Mouse (Mus musculus) hindbrain, embryonic 13.5 days (tissue): ENCODE results near the gene Fcamr. TPM values are rescaled to one million over a fixed set of nuclear protein-coding genes. Genes with fewer than 3 reads are reported as not detected.

Experiments
- ATAC-seq: fragments of 200-750 bp; cut with Nextera tagmentation; 2 replicates; pipeline ENCODE4 v1.8.0; 2017; ENCODE audit warnings: moderate TSS enrichment; ENCODE audit not compliant: low FRiP score
- H3K27ac ChIP-seq: fragments of 300-500 bp; sonication (generic); 2 replicates; pipeline ENCODE4 v1.5.1; 2015; ENCODE audit warnings: inconsistent platforms, mild to moderate bottlenecking, moderate library complexity
- H3K27me3 ChIP-seq: fragments of 300-500 bp; sonication (generic); 2 replicates; pipeline ENCODE4 v1.6.1; 2015; ENCODE audit warnings: mild to moderate bottlenecking, inconsistent platforms
- H3K36me3 ChIP-seq: fragments of 300-500 bp; sonication (generic); 2 replicates; pipeline ENCODE4 v1.6.1; 2015; ENCODE audit warnings: mild to moderate bottlenecking, inconsistent platforms
- H3K4me1 ChIP-seq: fragments of 300-500 bp; sonication (generic); replicated peaks from 2 replicates; pipeline ENCODE4 v1.6.1; 2015; ENCODE audit warnings: inconsistent platforms
- H3K4me2 ChIP-seq: fragments of 300-500 bp; sonication (generic); 2 replicates; pipeline ENCODE4 v1.6.1; 2015; ENCODE audit warnings: inconsistent platforms, mild to moderate bottlenecking, moderate library complexity
- H3K4me3 ChIP-seq: fragments of 300-500 bp; sonication (generic); 2 replicates; pipeline ENCODE4 v1.5.1; 2015; ENCODE audit warnings: mild to moderate bottlenecking, inconsistent platforms
- H3K9ac ChIP-seq: fragments of 300-500 bp; sonication (generic); 2 replicates; pipeline ENCODE4 v1.6.1; 2015; ENCODE audit warnings: mild to moderate bottlenecking, inconsistent platforms
- H3K9me3 ChIP-seq: fragments of 300-500 bp; sonication (generic); 2 replicates; pipeline ENCODE4 v1.6.1; 2016; ENCODE audit warnings: inconsistent platforms
- WGBS: fragments of 180-500 bp; shearing (Covaris S2); methylation state at CpG from one replicate; pipeline ENCODE4 v1.1.7; 2015; 5-methylcytosine and 5-hydroxymethylcytosine counted together
- polyA plus RNA-seq: library from polyadenylated mRNA; unstranded; fragments of >200 nt; fragmentation: Nextera tagmentation; extraction: Ambion mirVana; gene quantifications from 2 replicates; pipeline ENCODE4 v1.2.1, GENCODE M21; 2015

The Fcamr gene
- not detected in 2 replicates for polyA plus RNA-seq

DNA sequence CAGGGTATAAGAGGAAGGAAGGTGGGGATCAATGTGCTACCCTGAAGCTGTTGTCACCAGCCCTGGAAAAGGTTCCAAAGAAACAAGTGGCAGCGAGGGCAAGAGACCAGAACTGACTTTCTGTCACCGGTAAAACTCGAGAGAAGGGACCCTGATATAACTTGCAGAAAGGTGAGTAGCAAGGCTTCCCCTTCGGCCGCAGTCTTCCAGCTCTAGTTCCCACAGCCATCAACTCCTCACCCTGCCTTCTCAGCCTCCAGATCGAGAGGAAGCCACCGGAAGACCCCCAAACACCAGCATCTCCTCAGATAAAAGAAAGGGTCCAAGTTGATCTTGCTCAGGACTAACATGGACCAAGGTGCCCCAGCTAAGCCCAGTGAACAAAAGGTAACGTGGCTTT, at the start of gene Fcamr:
Gene Fcamr, plus strand, starts transcription at position 301 of the 400 bp plus-strand sequence.
- 87% methylated on average over 8 of the region's 8 CpGs for WGBS
- no peaks in the 10 kb centered on the region for H3K27me3 ChIP-seq
- H3K36me3 ChIP-seq: no peaks in the 10 kb centered on the region
- H3K9ac ChIP-seq: no peak within 1 kb of the TSS
- no peaks in the 10 kb centered on the region for H3K4me1 ChIP-seq
- no peaks in the 10 kb centered on the region for H3K9me3 ChIP-seq
- H3K4me3 ChIP-seq: no peak within 1 kb of the TSS
- no peak within 1 kb of the TSS for H3K4me2 ChIP-seq
- ATAC-seq: no peak
- H3K27ac ChIP-seq: no peak within 1 kb of the TSS

DNA sequence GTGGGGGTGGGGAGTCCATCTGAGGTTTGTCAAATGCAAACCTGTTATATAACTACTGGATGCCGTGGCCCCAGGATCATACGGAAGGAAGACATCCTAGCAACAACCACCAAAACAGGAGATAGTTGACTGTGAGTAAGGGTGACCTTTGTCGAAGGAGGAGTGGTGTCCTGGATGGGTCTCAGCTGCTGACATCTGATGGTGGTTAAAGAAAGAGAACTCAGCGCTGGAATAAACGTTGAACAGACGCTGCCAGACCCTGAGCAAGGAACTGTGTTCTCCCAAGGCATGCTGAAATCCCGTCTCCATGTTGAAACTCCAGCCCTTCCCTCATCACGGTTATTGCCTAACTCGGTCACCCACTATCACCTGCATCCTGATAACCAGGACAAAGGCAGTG, 41.0 kb upstream of the Fcamr start:
- WGBS: 88% methylated on average over 9 of the region's 9 CpGs
- Histone ChIP-seq H3K27ac (no peak overlapping the region), H3K9ac (no peak overlapping the region), H3K36me3 (no peaks in the 10 kb centered on the region), H3K27me3 (no peaks in the 10 kb centered on the region), H3K4me1 (no peaks in the 10 kb centered on the region), H3K4me2 (no peak overlapping the region), H3K9me3 (no peaks in the 10 kb centered on the region), H3K4me3 (no peak overlapping the region)
- no peak for ATAC-seq

DNA sequence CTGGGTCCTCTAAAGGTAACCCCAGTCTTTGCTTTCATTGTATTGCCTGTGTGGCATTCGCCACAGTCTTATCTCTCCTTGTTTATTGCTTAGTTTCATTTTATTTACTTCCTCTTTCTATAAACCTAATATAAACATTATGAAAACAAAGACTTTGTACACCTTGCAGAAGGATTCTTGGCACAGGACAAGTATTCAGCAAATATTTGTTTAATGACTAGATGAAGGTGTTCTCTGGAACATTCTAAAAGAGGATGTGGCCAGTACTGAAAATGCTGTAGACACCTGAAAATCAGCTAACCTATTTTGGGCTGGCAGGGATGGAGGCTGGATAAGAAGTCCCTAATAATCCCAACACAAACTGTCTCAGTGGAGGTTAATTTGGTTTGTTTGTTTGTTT, 39.1 kb upstream of the Fcamr start:
- WGBS: 89% methylated on average over 1 of the region's 1 CpGs

DNA sequence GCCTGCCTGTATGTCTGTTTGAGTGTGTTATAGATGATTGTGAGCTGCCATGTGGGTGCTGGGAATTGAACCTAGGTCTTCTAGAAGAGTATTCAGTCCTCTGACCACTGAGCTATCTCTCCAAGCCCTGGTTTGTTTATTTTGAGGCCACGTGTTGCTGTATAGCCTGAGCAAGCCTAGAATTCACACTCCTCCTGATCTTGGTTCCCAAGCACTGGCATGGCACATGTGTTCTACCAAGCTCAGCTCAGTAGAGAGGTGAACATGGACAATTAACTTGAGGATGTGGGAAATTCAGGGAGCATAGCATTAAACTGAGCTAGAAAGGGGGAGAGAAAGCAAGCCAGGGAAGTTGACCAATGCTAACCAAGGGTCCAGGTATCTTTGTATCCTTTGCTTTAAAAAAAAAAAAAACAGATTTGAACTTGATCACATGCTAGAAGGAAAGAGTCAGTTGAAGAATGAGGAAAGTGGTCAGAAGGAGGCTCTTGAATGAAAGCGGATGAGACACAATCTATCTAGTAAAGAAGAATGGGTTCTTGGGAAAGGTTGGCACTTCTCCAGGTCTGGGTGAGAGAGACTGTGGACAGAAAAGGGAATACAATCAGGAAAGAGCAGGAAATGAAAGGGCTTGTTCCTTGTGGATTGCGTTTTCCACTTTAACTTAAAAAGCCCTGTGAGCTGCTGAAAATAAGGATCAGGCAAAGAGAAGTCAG, 38.5 kb upstream of the Fcamr start:
- H3K36me3 ChIP-seq: no peaks in the 10 kb centered on the region
- H3K4me3 ChIP-seq: no peak overlapping the region
- H3K9ac ChIP-seq: no peak overlapping the region
- no peak for ATAC-seq
- no peak overlapping the region for H3K27ac ChIP-seq
- WGBS: 88% methylated on average over 3 of the region's 3 CpGs
- no peak overlapping the region for H3K4me2 ChIP-seq
- no peaks in the 10 kb centered on the region for H3K9me3 ChIP-seq
- H3K27me3 ChIP-seq: no peaks in the 10 kb centered on the region
- no peaks in the 10 kb centered on the region for H3K4me1 ChIP-seq

More for the DNA sequence above, 39.1 kb upstream of the Fcamr start:
- Histone ChIP-seq H3K27ac (no peak overlapping the region), H3K36me3 (no peaks in the 10 kb centered on the region), H3K4me3 (no peak overlapping the region), H3K9me3 (no peaks in the 10 kb centered on the region), H3K4me1 (no peaks in the 10 kb centered on the region), H3K27me3 (no peaks in the 10 kb centered on the region), H3K9ac (no peak overlapping the region), H3K4me2 (no peak overlapping the region)
- no peak for ATAC-seq

DNA sequence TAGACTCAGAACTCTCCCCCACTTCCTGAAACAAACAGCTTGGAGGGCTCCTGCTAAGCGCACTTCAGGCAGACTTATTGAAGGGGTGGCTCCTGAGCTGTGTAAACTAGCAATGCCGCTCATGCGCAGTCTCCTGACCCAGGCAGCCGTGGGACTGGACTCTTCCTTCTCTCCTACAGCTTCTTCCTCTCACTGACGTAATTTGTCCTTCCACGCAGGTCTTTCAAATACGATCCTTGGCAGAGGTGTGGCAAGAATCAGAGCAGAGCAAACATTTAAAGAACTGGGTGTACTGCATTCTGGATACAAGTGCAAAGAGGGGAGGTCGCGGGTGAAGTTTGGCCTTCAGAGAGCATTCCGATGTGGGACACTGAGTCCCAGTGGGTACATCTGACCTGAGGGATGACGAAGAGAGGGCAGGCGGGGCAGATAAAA, 36.7 kb upstream of the Fcamr start:
- Histone ChIP-seq H3K9ac (no peak overlapping the region), H3K4me3 (no peak overlapping the region), H3K27ac (no peak overlapping the region), H3K4me2 (no peak overlapping the region), H3K27me3 (no peaks in the 10 kb centered on the region), H3K36me3 (no peaks in the 10 kb centered on the region), H3K9me3 (no peaks in the 10 kb centered on the region), H3K4me1 (no peaks in the 10 kb centered on the region)
- WGBS: 91% methylated on average over 12 of the region's 12 CpGs
- ATAC-seq: no peak

DNA sequence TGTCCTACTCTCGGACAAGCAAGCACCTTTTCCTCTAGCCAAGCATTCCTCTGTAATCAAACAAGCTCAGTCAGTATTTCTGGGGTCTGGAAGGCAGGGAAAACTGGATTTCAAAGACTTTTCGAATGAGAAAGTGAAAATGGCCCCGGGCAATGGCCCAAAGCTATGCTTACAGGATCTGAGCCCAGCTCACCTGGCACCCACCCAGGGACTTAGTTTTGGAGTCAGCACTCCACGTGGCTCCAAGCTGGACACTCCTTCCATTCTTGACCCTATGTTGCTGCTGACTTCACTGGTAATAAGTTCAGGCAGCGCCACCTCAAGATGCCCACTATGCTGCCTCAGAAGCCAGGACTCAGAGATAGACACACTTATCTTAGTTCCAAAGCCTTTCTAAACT, 33.6 kb upstream of the Fcamr start:
- H3K4me3 ChIP-seq: no peak overlapping the region
- no peaks in the 10 kb centered on the region for H3K9me3 ChIP-seq
- H3K36me3 ChIP-seq: no peaks in the 10 kb centered on the region
- no peak overlapping the region for H3K4me2 ChIP-seq
- no peak overlapping the region for H3K27ac ChIP-seq
- 89% methylated on average over 5 of the region's 5 CpGs for WGBS
- H3K27me3 ChIP-seq: no peaks in the 10 kb centered on the region
- ATAC-seq: no peak
- no peaks in the 10 kb centered on the region for H3K4me1 ChIP-seq
- no peak overlapping the region for H3K9ac ChIP-seq

DNA sequence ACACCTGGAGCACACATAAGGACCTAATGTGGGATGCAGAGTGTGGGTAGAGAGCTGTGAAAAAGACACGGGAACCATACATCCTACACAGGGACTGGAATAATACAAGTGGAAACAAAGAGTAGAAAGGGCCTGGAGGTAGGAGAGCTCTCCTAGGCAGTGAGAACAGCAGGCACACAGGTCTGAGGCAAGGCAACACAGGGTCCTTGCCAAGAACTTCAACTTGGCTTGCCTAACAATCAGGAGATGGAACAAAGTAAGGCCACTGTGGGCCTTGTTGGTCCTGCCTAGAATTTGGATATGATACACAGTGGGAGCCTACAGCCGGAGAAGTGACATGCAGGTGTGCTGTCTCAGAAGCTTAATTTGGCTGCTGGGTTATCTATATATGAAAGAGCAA, 30.8 kb upstream of the Fcamr start:
- Histone ChIP-seq H3K9ac (no peak overlapping the region), H3K27ac (no peak overlapping the region), H3K4me1 (no peaks in the 10 kb centered on the region), H3K36me3 (no peaks in the 10 kb centered on the region), H3K27me3 (no peaks in the 10 kb centered on the region), H3K9me3 (no peaks in the 10 kb centered on the region), H3K4me2 (no peak overlapping the region), H3K4me3 (no peak overlapping the region)
- ATAC-seq: no peak
- 93% methylated on average over 2 of the region's 2 CpGs for WGBS

DNA sequence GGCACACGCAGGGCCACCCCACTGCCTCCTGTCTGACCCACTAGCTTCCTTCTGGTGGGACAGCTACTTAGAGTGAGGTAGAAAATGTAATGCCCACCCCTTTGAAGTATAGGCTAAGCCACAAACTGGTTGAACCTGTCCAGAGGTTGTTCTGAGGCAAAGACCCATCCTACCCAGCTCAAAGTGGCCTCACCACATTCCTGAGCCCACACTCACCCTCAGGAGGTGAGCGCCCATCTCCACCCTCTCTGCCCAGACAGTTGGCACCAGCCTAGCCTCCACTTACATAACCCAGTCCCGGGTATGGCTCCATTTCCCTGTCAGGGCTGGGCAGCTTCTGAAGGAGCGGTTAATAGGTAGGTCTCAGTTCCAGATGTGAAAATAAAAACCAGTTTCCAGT, 30.2 kb upstream of the Fcamr start:
- H3K4me3 ChIP-seq: no peak overlapping the region
- WGBS: 91% methylated on average over 4 of the region's 4 CpGs
- H3K27me3 ChIP-seq: no peaks in the 10 kb centered on the region
- ATAC-seq: no peak
- no peak overlapping the region for H3K9ac ChIP-seq
- H3K9me3 ChIP-seq: no peaks in the 10 kb centered on the region
- H3K4me2 ChIP-seq: no peak overlapping the region
- H3K27ac ChIP-seq: no peak overlapping the region
- no peaks in the 10 kb centered on the region for H3K4me1 ChIP-seq
- no peaks in the 10 kb centered on the region for H3K36me3 ChIP-seq

DNA sequence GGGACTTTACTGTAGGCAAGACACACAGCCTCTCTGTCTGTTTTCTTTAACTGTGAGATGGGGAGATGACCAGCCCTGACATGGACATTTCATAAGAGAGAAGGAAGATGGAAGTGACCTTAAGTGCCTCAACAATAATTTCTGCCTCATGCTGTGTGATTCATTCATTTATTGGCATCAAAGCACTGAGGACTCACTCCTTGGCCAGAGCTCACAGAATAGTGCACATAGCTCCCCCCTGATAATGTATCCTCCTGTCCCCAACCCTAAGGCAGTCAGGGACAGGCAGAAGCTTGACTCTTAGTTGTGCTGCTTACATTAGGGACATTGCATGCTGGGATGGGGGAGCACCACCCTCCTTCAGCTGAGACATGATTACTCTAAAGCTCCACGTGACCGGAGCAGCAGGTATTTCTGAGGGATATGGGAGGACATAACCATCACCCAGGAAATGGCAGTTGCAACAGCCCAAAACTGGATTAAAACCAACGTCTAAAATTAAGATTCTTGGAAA, 29.7 kb upstream of the Fcamr start:
- Histone ChIP-seq H3K4me1 (no peaks in the 10 kb centered on the region), H3K4me3 (no peak overlapping the region), H3K36me3 (no peaks in the 10 kb centered on the region), H3K27me3 (no peaks in the 10 kb centered on the region), H3K27ac (no peak overlapping the region), H3K9ac (no peak overlapping the region), H3K9me3 (no peaks in the 10 kb centered on the region), H3K4me2 (no peak overlapping the region)
- 77% methylated on average over 3 of the region's 3 CpGs for WGBS
- no peak for ATAC-seq

DNA sequence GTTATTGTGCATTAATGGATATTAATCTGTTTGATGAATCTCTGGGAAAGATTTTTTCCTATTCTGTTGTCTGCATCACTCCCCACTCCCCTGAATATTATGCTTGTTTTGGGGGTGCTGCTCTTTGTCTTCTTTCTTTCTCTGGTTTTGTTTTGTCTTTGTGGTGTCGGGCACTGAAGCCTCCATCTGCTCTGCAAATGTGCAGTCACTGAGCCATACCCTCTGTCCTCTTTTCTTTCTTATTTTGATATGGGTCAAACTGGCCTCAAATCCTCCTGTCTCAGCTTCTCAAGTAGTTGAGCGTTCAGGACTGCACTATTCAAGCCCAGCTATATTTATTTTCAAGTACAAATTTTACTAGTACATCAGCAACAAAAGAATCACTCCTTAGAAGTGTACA, 25.5 kb upstream of the Fcamr start:
- no peak overlapping the region for H3K4me3 ChIP-seq
- no peaks in the 10 kb centered on the region for H3K4me1 ChIP-seq
- no peaks in the 10 kb centered on the region for H3K36me3 ChIP-seq
- no peaks in the 10 kb centered on the region for H3K9me3 ChIP-seq
- H3K9ac ChIP-seq: no peak overlapping the region
- no peaks in the 10 kb centered on the region for H3K27me3 ChIP-seq
- H3K27ac ChIP-seq: no peak overlapping the region
- no peak overlapping the region for H3K4me2 ChIP-seq
- WGBS: 28% methylated on average over 2 of the region's 2 CpGs
- ATAC-seq: no peak

DNA sequence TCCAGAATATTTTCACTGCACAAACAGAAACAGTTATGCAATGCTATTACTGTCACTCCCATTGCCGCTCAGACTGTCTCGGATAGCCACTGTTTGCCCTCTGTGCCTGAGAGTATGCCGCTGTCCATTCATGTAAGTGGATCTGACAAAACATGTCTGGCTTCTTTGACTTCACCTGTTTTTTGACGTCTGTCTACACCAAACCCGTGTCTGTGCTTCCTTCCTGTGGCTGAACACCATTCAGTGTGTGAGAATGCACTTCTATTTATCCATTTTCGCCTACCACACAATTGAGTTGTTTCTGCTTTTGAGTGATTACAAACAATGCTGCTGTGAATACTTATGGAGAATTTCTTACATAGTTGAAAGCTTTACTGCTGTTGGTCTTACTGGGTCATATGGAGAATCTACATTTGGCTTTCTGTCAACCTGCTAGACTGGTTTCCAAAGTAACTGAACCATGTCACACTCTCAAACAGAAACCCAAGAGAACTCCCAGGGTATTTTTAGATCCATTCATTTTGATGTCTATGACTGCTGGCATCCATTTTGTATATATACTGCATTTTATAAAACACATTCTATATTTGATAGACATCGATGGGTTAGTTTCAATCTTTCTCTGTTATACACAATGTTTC, 24.9 kb upstream of the Fcamr start:
- no peak overlapping the region for H3K27ac ChIP-seq
- no peak overlapping the region for H3K4me2 ChIP-seq
- no peak overlapping the region for H3K9ac ChIP-seq
- no peaks in the 10 kb centered on the region for H3K36me3 ChIP-seq
- no peak overlapping the region for H3K4me3 ChIP-seq
- H3K9me3 ChIP-seq: no peaks in the 10 kb centered on the region
- ATAC-seq: no peak
- 78% methylated on average over 7 of the region's 7 CpGs for WGBS
- H3K27me3 ChIP-seq: no peaks in the 10 kb centered on the region
- H3K4me1 ChIP-seq: no peaks in the 10 kb centered on the region

DNA sequence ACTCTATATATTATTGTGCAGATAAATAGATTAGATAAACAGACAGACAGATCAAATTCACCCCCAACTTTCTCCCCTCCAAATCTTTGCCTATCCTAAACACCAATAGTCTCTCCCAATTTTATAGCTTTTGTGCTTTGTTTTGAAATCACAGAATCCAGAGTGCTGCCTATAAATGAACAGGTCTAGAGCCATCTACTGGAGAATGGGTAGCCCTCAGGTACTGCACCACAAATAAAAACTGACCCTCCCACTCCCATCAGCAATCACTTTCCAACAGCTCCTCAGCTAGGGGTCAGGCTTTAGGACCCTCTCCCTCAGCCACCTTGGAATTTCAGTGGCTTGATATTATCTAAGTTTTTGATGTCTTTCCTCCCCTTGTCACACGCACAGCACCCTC, 24.1 kb upstream of the Fcamr start:
- Histone ChIP-seq H3K9me3 (no peaks in the 10 kb centered on the region), H3K9ac (no peak overlapping the region), H3K27me3 (no peaks in the 10 kb centered on the region), H3K4me2 (no peak overlapping the region), H3K4me3 (no peak overlapping the region), H3K4me1 (no peaks in the 10 kb centered on the region), H3K27ac (no peak overlapping the region), H3K36me3 (no peaks in the 10 kb centered on the region)
- WGBS: 88% methylated on average over 1 of the region's 1 CpGs
- ATAC-seq: no peak

DNA sequence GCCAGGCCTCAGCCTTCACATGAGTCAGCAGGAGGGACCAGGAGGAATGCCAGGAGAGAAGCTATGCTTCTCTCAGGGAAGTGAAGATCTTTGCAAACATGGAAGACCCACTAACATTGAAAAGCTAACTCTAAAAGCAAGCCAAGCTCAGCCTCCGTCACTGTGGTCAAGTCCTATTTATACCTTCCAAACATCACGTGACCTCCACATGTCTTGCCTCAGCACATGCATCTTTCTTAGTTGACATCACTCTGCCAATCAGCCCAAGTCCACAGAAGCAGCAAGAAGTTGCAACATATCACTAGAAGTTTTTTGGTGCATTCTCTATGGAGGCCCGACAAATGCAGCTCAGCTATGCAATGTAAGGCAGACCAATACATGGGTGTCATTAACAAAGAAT, 20.8 kb upstream of the Fcamr start:
- no peaks in the 10 kb centered on the region for H3K9me3 ChIP-seq
- WGBS: 93% methylated on average over 3 of the region's 3 CpGs

More for the DNA sequence above, 20.8 kb upstream of the Fcamr start:
- Histone ChIP-seq H3K4me1 (no peaks in the 10 kb centered on the region), H3K36me3 (no peaks in the 10 kb centered on the region), H3K27me3 (no peaks in the 10 kb centered on the region), H3K9ac (no peak overlapping the region), H3K4me2 (no peak overlapping the region), H3K4me3 (no peak overlapping the region), H3K27ac (no peak overlapping the region)
- ATAC-seq: no peak
